Mouse (Mus musculus) kidney, adult 2 months (tissue): ENCODE results near the gene Srxn1.

Source experiments
- CTCF ChIP-seq: fragments of 200-500 bp; conservative IDR thresholded peaks from 2 replicates; pipeline ENCODE4 v1.5.1; 2011; ENCODE audit warnings: low read depth, mild to moderate bottlenecking, control low read depth, low read length, moderate library complexity, mixed read lengths; ENCODE audit not compliant: insufficient read depth, insufficient read length
- POLR2A ChIP-seq: fragments of 200-500 bp; IDR thresholded peaks from one replicate; pipeline ENCODE4 v1.6.1; 2011; ENCODE audit warnings: low read depth, low read length, control low read depth

GRCm38 (mm10) chr2:152142046-152142445 is 36.7 kb downstream of the Srxn1 start:
- TF ChIP-seq POLR2A, result no peak
- TF ChIP-seq CTCF, result no peak
